Mouse (Mus musculus): ENCODE data around the gene Col25a1. TPM values are rescaled to one million over a fixed set of nuclear protein-coding genes. Genes with fewer than 3 reads are reported as not detected.
A peak's percentile ranks its signal among the peaks of the same experiment; 100 is the strongest.

Gene Col25a1
- polyA plus RNA-seq, 1 experiment: 3.7 TPM

- no peak for DNase-seq
- 78% methylated on average over 13 of the region's 13 CpGs for WGBS
- no peaks in the 10 kb centered on the region for H3K27me3 ChIP-seq (ENCODE audit: control insufficient read depth, insufficient read depth, low read length)
- H3K4me1 ChIP-seq (ENCODE audit: control insufficient read depth, insufficient read depth, low read length): no peaks in the 10 kb centered on the region
- no peak overlapping the region for H3K27ac ChIP-seq (ENCODE audit: insufficient read depth, low read length)
- H3K4me3 ChIP-seq (replicated peaks; ENCODE audit: insufficient read depth, low read depth, low read length): no peak overlapping the region
- TF ChIP-seq POLR2A (IDR thresholded peaks at IDR 0.05; ENCODE audit: borderline replicate concordance, insufficient read depth, low read length): no peak
- TF ChIP-seq CTCF (IDR thresholded peaks at IDR 0.05; ENCODE audit: borderline replicate concordance, insufficient read depth, low read depth, low read length): no peak
Measured at GRCm38 (mm10) chr3:130327039-130328015, 196.0 kb downstream of the Col25a1 start.

- no peak overlapping the region for H3K4me3 ChIP-seq (replicated peaks; ENCODE audit: insufficient read depth, low read depth, low read length)
- WGBS: 95% methylated on average over 9 of the region's 9 CpGs
- TF ChIP-seq CTCF (IDR thresholded peaks at IDR 0.05; ENCODE audit: borderline replicate concordance, insufficient read depth, low read depth, low read length) (no peak), POLR2A (IDR thresholded peaks at IDR 0.05; ENCODE audit: borderline replicate concordance, insufficient read depth, low read length) (no peak)
- H3K27ac ChIP-seq (ENCODE audit: insufficient read depth, low read length): no peak overlapping the region
- no peaks in the 10 kb centered on the region for H3K27me3 ChIP-seq (ENCODE audit: control insufficient read depth, insufficient read depth, low read length)
- DNase-seq: no peak
- no peaks in the 10 kb centered on the region for H3K4me1 ChIP-seq (ENCODE audit: control insufficient read depth, insufficient read depth, low read length)
Measured at GRCm38 (mm10) chr3:130328909-130329308, 197.6 kb downstream of the Col25a1 start.

GRCm38 (mm10) chr3:130329833-130330555 lies 198.7 kb downstream of the Col25a1 start:
- no peak overlapping the region for H3K4me3 ChIP-seq (replicated peaks; ENCODE audit: insufficient read depth, low read depth, low read length)
- 96% methylated on average over 9 of the region's 9 CpGs for WGBS
- no peaks in the 10 kb centered on the region for H3K4me1 ChIP-seq (ENCODE audit: control insufficient read depth, insufficient read depth, low read length)
- TF ChIP-seq CTCF (IDR thresholded peaks at IDR 0.05; ENCODE audit: borderline replicate concordance, insufficient read depth, low read depth, low read length) (no peak), POLR2A (IDR thresholded peaks at IDR 0.05; ENCODE audit: borderline replicate concordance, insufficient read depth, low read length) (no peak)
- no peaks in the 10 kb centered on the region for H3K27me3 ChIP-seq (ENCODE audit: control insufficient read depth, insufficient read depth, low read length)
- H3K27ac ChIP-seq (ENCODE audit: insufficient read depth, low read length): no peak overlapping the region
- no peak for DNase-seq

- H3K27ac ChIP-seq (ENCODE audit: insufficient read depth, low read length): no peak overlapping the region
- no peak for DNase-seq
- no peaks in the 10 kb centered on the region for H3K4me1 ChIP-seq (ENCODE audit: control insufficient read depth, insufficient read depth, low read length)
- no peaks in the 10 kb centered on the region for H3K27me3 ChIP-seq (ENCODE audit: control insufficient read depth, insufficient read depth, low read length)
- no peak overlapping the region for H3K4me3 ChIP-seq (replicated peaks; ENCODE audit: insufficient read depth, low read depth, low read length)
- 97% methylated on average over 3 of the region's 3 CpGs for WGBS
- TF ChIP-seq POLR2A (IDR thresholded peaks at IDR 0.05; ENCODE audit: borderline replicate concordance, insufficient read depth, low read length): no peak
- no peak for TF ChIP-seq CTCF (IDR thresholded peaks at IDR 0.05; ENCODE audit: borderline replicate concordance, insufficient read depth, low read depth, low read length)
Measured at GRCm38 (mm10) chr3:130330556-130330950, 199.3 kb downstream of the Col25a1 start.

- Histone ChIP-seq H3K4me1 (ENCODE audit: control insufficient read depth, insufficient read depth, low read length) (no peaks in the 10 kb centered on the region), H3K27ac (ENCODE audit: insufficient read depth, low read length) (no peak overlapping the region), H3K27me3 (ENCODE audit: control insufficient read depth, insufficient read depth, low read length) (no peaks in the 10 kb centered on the region), H3K4me3 (replicated peaks; ENCODE audit: insufficient read depth, low read depth, low read length) (no peak overlapping the region)
- no peak for DNase-seq
- TF ChIP-seq CTCF (IDR thresholded peaks at IDR 0.05; ENCODE audit: borderline replicate concordance, insufficient read depth, low read depth, low read length) (no peak), POLR2A (IDR thresholded peaks at IDR 0.05; ENCODE audit: borderline replicate concordance, insufficient read depth, low read length) (no peak)
- WGBS: 33% methylated on average over 3 of the region's 3 CpGs
Measured at GRCm38 (mm10) chr3:130332347-130332913, 201.1 kb downstream of the Col25a1 start.

- Histone ChIP-seq H3K27ac (ENCODE audit: insufficient read depth, low read length) (no peak overlapping the region), H3K4me3 (replicated peaks; ENCODE audit: insufficient read depth, low read depth, low read length) (no peak overlapping the region), H3K27me3 (ENCODE audit: control insufficient read depth, insufficient read depth, low read length) (no peaks in the 10 kb centered on the region), H3K4me1 (ENCODE audit: control insufficient read depth, insufficient read depth, low read length) (no peaks in the 10 kb centered on the region)
- DNase-seq: peak in 1 of 2 experiments; percentile 2
- 4% methylated on average over 13 of the region's 13 CpGs for WGBS
- TF ChIP-seq POLR2A (IDR thresholded peaks at IDR 0.05; ENCODE audit: borderline replicate concordance, insufficient read depth, low read length): no peak
Measured at GRCm38 (mm10) chr3:130337857-130338256, 206.6 kb downstream of the Col25a1 start.

- DNase-seq: no peak
- Histone ChIP-seq H3K27me3 (ENCODE audit: control insufficient read depth, insufficient read depth, low read length) (no peaks in the 10 kb centered on the region), H3K4me3 (replicated peaks; ENCODE audit: insufficient read depth, low read depth, low read length) (no peak overlapping the region), H3K27ac (ENCODE audit: insufficient read depth, low read length) (no peak overlapping the region), H3K4me1 (ENCODE audit: control insufficient read depth, insufficient read depth, low read length) (no peaks in the 10 kb centered on the region)
- WGBS: 71% methylated on average over 3 of the region's 3 CpGs
- no peak for TF ChIP-seq POLR2A (IDR thresholded peaks at IDR 0.05; ENCODE audit: borderline replicate concordance, insufficient read depth, low read length)
- TF ChIP-seq CTCF (IDR thresholded peaks at IDR 0.05; ENCODE audit: borderline replicate concordance, insufficient read depth, low read depth, low read length): no peak
Measured at GRCm38 (mm10) chr3:130338371-130338770, 207.1 kb downstream of the Col25a1 start.
